Mouse (Mus musculus): ENCODE measurements around the gene Kcnk2.
"Not testable (repeated sequence)": the region's sequence is repeated elsewhere in the genome, so short reads cannot be mapped to it uniquely, and the experiment has no call there.

Kcnk2 gene

DNA sequence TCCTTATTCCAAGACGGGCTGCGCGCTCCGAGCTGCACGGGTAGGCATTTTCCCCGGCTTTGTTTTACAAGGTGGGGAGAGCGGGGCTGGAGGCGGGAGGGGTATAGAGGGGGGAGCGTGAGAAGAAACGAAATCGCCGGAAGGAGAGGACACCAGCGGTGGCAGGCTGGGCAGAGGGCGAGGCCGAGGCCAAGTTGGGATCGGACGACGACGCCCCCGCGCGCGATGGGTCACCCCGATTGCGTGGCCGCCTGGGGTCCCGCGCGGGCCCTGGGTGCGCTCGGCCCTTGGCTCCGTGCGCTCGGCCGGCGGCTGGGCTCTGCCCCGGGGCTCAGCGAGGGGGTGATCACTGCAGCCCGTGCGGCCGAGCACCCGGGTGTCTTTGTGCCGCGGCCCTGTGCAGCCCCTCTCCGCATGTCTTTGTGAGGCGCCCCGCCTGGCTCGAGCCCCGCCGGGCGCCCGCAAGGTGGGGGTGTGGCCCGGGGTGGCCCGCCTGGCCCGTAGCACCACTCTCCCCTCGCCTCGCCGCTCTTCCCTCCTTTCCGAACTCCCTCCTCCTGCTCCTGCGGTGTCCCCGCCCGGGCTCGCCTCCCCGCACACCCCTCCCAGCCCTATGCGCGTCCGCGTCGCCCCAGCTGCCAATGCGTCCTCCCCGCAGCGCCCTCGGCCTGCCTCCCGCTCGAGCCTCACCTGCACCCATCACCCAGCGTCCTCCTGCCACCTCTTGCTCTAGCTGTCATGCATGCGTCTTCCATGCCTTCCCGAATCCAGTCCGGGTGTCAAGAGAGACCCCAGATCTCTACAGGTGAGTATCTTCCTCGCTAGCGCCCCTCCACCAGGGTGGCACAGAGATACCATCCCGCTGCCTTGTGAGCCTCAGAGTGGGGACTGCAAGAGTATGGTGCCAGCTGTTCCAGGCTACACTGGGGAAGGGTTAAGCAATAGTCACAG, 58.5 kb downstream of the Kcnk2 start:
- in situ Hi-C loops (cut with MseI, MboI): no loop called here

DNA sequence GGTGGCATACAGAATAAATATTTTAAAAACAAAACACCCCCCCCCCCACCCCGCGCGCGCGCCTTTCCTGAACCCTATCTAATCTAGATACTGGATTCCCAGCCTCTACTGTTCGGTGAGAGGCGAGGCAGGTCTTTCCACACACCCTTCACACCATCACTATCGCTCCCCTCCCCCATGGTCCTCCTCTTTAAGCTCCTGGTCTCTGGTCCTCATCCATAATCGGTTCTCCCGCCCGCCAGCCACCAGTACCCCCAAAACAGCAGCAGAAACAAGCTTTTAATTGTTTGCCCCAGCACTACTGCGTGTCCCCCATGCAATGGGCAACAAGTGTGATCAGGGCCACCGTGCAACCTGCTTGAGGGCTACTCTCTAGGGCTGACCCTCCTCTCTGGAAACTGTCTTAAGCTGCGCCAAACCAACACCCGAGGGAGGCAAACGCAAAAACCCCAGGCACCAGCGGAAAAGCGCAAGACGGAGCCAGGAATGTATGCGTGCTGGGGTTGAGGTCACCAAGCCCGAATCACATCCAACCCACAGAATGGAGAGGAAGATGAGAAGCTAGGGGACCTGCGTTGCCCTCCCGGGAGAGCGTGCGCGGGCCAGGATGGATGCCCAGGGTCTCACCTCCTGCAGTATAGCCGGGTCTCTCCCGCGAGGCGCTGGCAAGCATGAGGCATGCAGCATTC, 59.5 kb downstream of the Kcnk2 start:
- in situ Hi-C loops (cut with MseI, MboI): no loop called here

GRCm38 (mm10) chr1:189341381-189341917, 60.6 kb downstream of the Kcnk2 start:
- in situ Hi-C loops (cut with MseI, MboI): no loop called here

DNA sequence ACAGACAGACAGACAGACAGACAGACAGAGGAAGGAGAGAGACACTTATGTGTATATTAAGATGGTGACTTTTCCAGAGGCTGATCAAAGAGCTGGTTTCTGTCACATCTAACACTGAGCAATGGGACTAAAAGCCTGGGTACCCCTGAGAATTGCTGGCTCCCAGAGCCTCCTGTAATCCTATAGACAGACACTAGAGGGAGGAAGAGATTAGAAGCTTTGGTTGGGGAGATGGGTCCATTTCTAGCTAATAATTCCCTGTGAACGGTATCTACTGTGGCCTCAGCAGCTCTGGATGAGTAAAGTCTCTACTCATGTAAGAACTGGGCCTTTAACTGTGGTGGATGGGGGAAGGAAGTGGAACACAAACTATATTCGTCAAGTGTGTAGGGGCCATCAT, 86.2 kb downstream of the Kcnk2 start:
- in situ Hi-C loops (cut with MseI, MboI): no loop called here

DNA sequence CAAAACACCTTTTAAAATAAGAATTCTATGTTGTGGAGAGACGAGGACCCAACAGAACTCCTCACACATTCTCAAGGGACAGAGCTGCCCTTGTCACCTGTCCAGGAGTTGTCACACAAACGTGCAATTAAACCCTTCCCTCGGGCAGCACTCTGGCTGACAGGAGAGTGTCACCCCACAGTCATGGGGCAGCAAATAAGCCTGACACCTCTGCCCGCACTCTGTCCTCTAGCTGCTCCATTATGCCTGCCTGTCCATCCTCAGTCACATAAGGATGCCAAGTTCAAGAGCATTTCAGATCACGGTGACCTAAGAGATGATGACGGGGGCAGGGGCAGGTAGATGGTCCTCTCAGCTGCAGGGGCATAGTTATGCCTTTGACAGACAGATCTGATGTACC, 87.6 kb downstream of the Kcnk2 start:
- in situ Hi-C loops (cut with MseI, MboI): no loop called here

- in situ Hi-C loops (cut with MseI, MboI): no loop called here
These were observed 88.3 kb downstream of the Kcnk2 start for GRCm38 (mm10) chr1:189313750-189314149.

GRCm38 (mm10) chr1:189310145-189310544, 91.9 kb downstream of the Kcnk2 start:
- in situ Hi-C loops (cut with MseI, MboI): no loop called here

- in situ Hi-C loops (cut with MseI, MboI): no loop called here
These were observed 97.0 kb downstream of the Kcnk2 start for GRCm38 (mm10) chr1:189304988-189305522.

DNA sequence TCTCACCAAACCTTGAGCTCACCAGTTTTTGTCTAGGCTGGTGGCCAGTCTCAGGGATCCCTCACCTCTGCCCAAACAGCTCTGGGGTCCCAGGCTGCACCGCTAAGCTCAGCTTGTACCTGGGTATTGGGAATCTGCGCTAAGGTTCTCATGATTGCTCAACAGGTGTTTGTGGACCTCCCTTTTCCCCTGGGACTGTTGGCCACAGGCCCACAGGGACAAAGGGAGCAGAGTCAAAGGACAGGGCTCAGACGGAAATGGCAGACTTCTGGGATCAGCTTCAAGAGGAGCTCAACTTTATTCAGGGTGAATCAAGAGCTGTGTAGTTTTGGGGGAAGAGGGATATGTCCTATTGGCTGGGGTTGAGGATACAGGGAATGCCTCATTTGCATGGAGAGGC, 99.1 kb downstream of the Kcnk2 start:
- in situ Hi-C loops (cut with MseI, MboI): no loop called here

DNA sequence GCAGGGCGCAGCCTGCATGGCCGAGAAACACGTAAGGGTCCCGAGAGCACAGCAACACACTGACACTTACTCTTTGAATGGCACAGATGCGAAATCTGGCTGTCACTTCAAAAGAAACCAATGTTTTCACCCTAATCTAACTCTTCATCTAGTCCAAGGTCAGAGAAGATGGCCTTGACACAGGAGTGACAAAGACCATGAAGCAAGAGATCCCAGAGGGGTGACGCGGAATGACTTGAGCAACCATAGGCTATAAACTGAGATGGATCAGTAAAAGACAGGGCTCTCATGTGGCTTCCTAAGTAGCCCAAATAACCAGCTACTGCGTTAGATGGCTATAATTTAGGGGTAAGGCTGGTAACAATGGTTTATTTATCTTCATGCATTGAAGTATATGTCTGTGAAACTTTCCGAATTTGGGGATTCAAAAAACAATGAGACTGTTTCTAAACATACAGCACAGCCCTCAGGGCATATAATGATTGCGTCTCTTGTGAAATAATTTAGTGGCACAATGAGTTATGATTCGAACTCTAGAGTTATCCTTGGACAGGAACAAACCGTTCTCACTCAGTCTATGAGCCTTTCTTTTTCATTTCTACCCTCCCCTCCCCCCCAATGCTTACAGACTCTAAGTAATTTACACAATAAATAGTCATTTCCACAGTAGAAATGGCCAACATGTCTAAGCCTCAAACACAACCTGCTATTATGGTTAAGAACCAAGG, 108.2 kb downstream of the Kcnk2 start:
- in situ Hi-C loops (cut with MseI, MboI): no loop called here

DNA sequence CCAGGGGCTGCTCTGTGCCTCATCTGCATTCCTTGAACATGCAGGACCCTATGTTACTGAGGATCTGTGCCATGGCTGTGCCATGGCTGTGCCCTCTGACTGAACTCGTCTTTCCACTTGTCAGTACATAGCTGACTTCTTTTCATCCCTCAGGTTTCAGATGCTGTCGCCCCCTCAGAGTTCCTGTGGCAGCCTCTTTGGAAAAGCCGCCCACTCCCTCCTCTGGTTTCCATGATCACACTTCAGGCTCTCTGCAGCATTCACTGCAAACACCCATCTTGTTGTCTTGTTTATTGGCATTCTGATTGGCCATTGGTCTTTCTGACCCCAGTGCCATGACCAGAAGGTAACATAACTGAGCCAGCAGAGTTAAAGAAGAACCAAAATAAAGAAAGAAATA, 111.2 kb downstream of the Kcnk2 start:
- in situ Hi-C loops (cut with MseI, MboI): no loop called here

DNA sequence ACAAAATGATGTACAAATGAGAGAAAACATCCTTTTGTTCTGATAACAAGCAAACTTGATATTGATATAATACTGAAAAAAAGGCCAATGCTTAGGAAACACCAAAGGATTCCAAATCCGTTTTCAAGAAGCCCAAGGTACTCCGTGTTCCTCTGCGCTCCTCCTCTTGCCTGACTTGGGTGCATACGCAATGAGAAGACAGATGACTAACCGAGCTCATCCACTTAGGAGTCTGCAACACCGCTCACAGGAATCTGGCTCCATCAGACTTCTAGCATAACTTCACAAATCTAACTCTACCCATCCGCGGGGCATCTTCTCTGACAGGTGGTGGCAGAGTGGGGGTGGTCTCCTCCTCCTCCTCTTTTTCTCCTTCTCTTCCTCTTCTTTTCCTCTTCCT, 113.1 kb downstream of the Kcnk2 start:
- in situ Hi-C loops (cut with MseI, MboI): no loop called here

GRCm38 (mm10) chr1:189272281-189272680, 129.8 kb downstream of the Kcnk2 start:
- in situ Hi-C loops (cut with MseI, MboI): no loop called here

GRCm38 (mm10) chr1:189253631-189254030, 148.4 kb downstream of the Kcnk2 start:
- in situ Hi-C loops (cut with MseI, MboI): loop anchor here in 1 of 2 experiments (10.0 kb wide), 1 partner anchor 371 kb away; no protein-coding TSS in a partner anchor

DNA sequence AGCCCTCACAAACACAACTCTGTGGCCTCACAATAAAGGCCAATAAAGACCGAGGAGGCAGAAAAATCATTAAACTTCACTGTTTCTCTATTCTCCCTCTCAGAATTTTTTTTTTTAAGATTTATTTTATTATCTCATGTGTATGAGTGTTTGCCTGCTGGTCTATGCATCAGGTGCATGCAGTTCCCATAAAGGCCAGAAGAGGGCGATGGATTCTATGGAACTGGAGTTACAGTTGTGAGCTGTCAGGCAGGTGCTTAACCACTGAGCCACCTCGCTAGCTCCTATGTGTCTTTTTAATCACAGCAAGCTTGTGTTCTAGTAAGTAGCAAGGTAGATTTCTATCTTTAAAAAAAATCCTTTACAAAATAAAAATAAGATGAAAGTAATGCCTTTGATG, 148.9 kb downstream of the Kcnk2 start:
- in situ Hi-C loops (cut with MseI, MboI): loop anchor here in 1 of 2 experiments (10.0 kb wide), 1 partner anchor 372 kb away; no protein-coding TSS in a partner anchor

DNA sequence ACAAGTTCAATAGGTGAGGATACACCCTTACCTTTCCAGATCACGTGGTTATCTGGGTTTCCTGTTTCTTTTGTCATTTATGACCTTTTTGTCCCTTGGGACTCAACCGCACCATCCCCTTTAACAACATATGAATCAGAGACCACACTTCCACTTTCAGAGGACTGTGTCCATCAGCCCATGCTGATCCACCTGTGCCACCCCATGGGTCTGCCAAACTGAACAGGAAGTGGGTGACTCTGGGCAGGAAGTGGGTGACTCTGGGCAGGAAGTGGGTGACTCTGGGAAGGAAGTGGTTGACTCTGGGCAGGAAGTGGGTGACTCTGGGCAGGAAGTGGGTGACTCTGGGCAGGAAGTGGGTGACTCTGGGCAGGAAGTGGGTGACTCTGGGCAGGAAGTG, 158.9 kb downstream of the Kcnk2 start:
- in situ Hi-C loops (cut with MseI, MboI): not testable (repeated sequence)

- in situ Hi-C loops (cut with MseI, MboI): no loop called here
These were observed 166.8 kb downstream of the Kcnk2 start for GRCm38 (mm10) chr1:189235261-189235660.

DNA sequence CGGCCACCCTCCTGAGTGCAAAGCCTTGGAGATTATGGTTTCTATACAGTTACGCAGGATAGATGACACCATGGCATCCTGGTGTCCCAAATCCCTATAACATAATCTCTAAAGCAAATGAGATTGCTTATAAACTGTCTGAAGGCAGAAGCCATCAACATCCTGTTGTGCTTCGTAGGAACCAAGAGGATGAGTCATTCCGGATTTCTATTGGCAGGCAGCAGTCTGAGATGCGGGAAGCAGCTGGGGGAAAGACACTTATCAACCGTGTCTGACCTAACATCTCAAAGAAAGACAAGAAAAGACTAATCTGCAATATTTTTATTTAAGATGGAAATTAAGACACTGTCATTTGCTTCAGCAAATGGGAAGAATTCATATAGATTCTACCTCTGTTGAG, 169.2 kb downstream of the Kcnk2 start:
- in situ Hi-C loops (cut with MseI, MboI): loop anchor here in 1 of 2 experiments (5.0 kb wide), 1 partner anchor 211 kb away; no protein-coding TSS in a partner anchor

GRCm38 (mm10) chr1:189228222-189229084, 173.6 kb downstream of the Kcnk2 start:
- in situ Hi-C loops (cut with MseI, MboI): loop anchor here in 1 of 2 experiments (5.0 kb wide), 1 partner anchor 201 kb away; no protein-coding TSS in a partner anchor

- in situ Hi-C loops (cut with MseI, MboI): loop anchor here in 1 of 2 experiments (5.0 kb wide), 1 partner anchor 200 kb away; no protein-coding TSS in a partner anchor
These were observed 174.6 kb downstream of the Kcnk2 start for GRCm38 (mm10) chr1:189227479-189227878.

Data from mouse trophoblast stem cell (cell line).